Mouse (Mus musculus) forebrain, postnatal 0 days (tissue): ENCODE data around the gene Slc6a19. TPM values are rescaled to one million over a fixed set of nuclear protein-coding genes. Genes with fewer than 3 reads are reported as not detected.
"Not testable (repeated sequence)": the region's sequence is repeated elsewhere in the genome, so short reads cannot be mapped to it uniquely, and the experiment has no call there.

ENCODE experiments used
- ATAC-seq: fragments of 200-750 bp; cut with Nextera tagmentation; 2 replicates; pipeline ENCODE4 v1.8.0; 2017; ENCODE audit warnings: mild to moderate bottlenecking, moderate library complexity
- DNase-seq: peaks from one replicate; pipeline ENCODE4 v3.0.0-alpha.2; 2015
- H3K27ac ChIP-seq: fragments of 300-500 bp; sonication (generic); 2 replicates; pipeline ENCODE4 v1.5.1; 2014; ENCODE audit warnings: low read depth, mild to moderate bottlenecking, antibody characterized with exemption, low read length, moderate library complexity, mixed read lengths
- H3K27me3 ChIP-seq: fragments of 300-500 bp; sonication (generic); 2 replicates; pipeline ENCODE4 v1.6.1; 2014; ENCODE audit warnings: mild to moderate bottlenecking, low read length, mixed read lengths; ENCODE audit not compliant: insufficient read depth
- H3K36me3 ChIP-seq: fragments of 300-500 bp; sonication (generic); 2 replicates; pipeline ENCODE4 v1.6.1; 2014; ENCODE audit warnings: mild to moderate bottlenecking, moderate library complexity; ENCODE audit not compliant: insufficient read depth
- H3K4me1 ChIP-seq: fragments of 300-500 bp; sonication (generic); 2 replicates; pipeline ENCODE4 v1.6.1; 2014; ENCODE audit warnings: antibody characterized with exemption; ENCODE audit not compliant: insufficient read depth
- H3K4me2 ChIP-seq: fragments of 300-500 bp; sonication (generic); 2 replicates; pipeline ENCODE4 v1.6.1; 2014; ENCODE audit warnings: low read depth, mild to moderate bottlenecking, moderate library complexity
- H3K4me3 ChIP-seq: fragments of 300-500 bp; sonication (generic); 2 replicates; pipeline ENCODE4 v1.5.1; 2014; ENCODE audit warnings: low read depth, low read length, mixed read lengths
- H3K9ac ChIP-seq: fragments of 300-500 bp; sonication (generic); 2 replicates; pipeline ENCODE4 v1.6.1; 2014; ENCODE audit warnings: mild to moderate bottlenecking
- H3K9me3 ChIP-seq: fragments of 300-500 bp; sonication (generic); 2 replicates; pipeline ENCODE4 v1.6.1; 2016; ENCODE audit warnings: low read length
- CTCF ChIP-seq: sonication (generic); IDR thresholded peaks from 2 replicates; pipeline ENCODE4 v1.5.1; 2016; ENCODE audit warnings: antibody characterized with exemption, control low read depth, low read depth
- WGBS: fragments of 180-500 bp; shearing (Covaris S2); extraction: QIAGEN DNeasy Blood & Tissue Kit; methylation state at CpG from one replicate; pipeline ENCODE4 v1.1.7; 2014; 5-methylcytosine and 5-hydroxymethylcytosine counted together
- polyA plus RNA-seq: library from polyadenylated mRNA; unstranded; fragments of >200 nt; fragmentation: Nextera tagmentation; extraction: Ambion mirVana; gene quantifications from 2 replicates; pipeline ENCODE4 v1.2.1, GENCODE M21; 2015
- total RNA-seq: library from RNA; depleted of rRNA; stranded (reverse); fragments of >200 nt; gene quantifications from 2 replicates; pipeline ENCODE4 v1.2.3, GENCODE M21; 2014

Slc6a19 gene
- total and polyA plus RNA-seq, 2 experiments from 2014 or later = 0.22 to 0.43 TPM

DNA sequence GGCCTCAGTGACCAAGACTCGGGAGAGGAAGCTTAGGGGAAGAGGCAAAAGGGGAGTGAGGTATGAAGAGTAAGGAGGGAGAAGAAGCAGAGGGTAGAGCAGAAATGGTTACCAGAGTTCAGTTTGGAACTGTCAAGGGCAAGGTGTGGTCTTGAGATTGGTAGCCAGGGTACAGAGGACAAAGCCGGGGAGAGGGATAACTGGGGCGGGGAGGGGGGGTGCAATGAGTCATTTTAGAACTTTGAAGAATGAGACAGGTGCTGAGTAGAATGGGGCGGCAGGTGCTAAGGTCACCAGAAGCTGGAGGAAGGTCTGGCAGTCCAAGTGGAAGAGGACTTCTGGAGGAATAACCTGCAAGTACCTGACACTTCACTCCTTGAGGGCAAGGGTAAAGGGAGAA is 8.5 kb upstream of the Slc6a19 start:
- H3K36me3 ChIP-seq = no peaks in the 10 kb centered on the region
- no peak overlapping the region for H3K4me2 ChIP-seq
- DNase-seq (no peak), ATAC-seq (no peak)
- no peaks in the 10 kb centered on the region for H3K27me3 ChIP-seq
- H3K4me3 ChIP-seq = no peak overlapping the region
- H3K4me1 ChIP-seq = no peaks in the 10 kb centered on the region
- no peak for TF ChIP-seq CTCF
- no peaks in the 10 kb centered on the region for H3K9me3 ChIP-seq
- no peak overlapping the region for H3K27ac ChIP-seq
- 83% methylated on average over 4 of the region's 4 CpGs for WGBS
- no peak overlapping the region for H3K9ac ChIP-seq

DNA sequence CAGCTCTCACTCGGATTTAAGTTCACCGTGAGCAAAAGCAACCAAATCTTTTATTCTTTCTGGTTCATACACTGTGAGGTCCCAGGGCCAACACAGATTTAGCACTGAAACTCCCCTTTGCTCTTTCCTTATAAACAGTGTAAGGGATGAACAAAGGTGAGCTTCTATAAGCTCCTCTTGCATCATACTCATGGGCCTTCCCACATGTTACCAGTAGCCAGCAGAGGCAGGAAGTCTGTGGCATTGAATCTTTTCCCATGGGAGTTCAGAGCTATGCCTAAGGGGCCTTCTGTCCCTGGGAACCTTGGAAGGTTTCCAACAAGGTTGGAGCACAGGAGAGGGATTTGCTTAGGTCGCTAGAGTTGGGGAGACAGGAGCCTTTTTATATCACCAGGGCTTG is 7.6 kb upstream of the Slc6a19 start:
- DNase-seq = no peak
- no peaks in the 10 kb centered on the region for H3K36me3 ChIP-seq
- WGBS = 70% methylated on average over 3 of the region's 3 CpGs
- no peaks in the 10 kb centered on the region for H3K4me1 ChIP-seq
- no peak for TF ChIP-seq CTCF
- H3K27me3 ChIP-seq = no peaks in the 10 kb centered on the region
- H3K9me3 ChIP-seq = no peaks in the 10 kb centered on the region
- no peak overlapping the region for H3K4me3 ChIP-seq
- no peak overlapping the region for H3K9ac ChIP-seq
- no peak overlapping the region for H3K4me2 ChIP-seq
- H3K27ac ChIP-seq = no peak overlapping the region
- no peak for ATAC-seq

DNA sequence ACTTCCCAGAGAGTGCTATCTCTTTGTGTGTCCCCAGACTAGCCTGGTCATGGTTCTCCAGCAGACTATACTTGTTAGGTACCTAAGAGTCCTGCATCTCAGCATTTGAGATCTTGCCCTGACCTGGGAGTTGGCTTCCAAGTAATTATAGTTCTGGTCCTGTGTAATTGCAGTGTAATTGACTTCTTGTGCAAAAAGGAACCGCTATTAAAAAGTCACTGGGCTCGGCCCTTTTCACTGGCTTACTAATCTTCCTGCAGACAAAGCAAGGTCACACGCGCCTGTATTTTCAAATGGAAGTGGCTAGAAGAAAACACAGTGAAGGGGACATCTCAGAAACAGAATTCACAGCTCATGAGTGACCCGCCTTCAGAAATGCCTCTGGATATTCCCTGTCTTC is 7.1 kb upstream of the Slc6a19 start:
- 80% methylated on average over 5 of the region's 5 CpGs for WGBS
- ATAC-seq (no peak), DNase-seq (no peak)
- Histone ChIP-seq H3K27ac (no peak overlapping the region), H3K4me1 (no peaks in the 10 kb centered on the region), H3K27me3 (no peaks in the 10 kb centered on the region), H3K4me2 (no peak overlapping the region), H3K4me3 (no peak overlapping the region), H3K9me3 (no peaks in the 10 kb centered on the region), H3K36me3 (no peaks in the 10 kb centered on the region), H3K9ac (no peak overlapping the region)
- no peak for TF ChIP-seq CTCF

DNA sequence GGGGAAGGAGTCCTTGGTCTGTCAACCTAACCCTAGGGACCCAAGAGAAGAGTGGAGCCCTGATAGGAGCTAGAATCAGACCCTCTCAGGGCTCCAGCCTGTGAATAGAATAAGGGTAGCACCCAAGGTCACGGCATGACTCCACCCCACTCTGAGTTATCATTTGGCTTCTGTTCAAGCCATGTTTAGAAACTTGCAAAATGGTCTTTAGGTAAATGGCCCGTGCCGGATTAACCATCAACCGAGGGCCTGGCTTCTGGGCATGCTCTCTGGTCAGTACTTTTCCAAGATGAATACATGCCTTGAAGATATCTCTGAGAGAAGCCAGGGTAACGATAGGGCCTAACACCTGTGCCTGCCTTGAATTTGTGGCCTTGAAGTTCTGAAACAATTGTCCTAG is 6.6 kb upstream of the Slc6a19 start:
- no peak overlapping the region for H3K27ac ChIP-seq
- no peak overlapping the region for H3K4me2 ChIP-seq
- no peak for ATAC-seq
- H3K4me3 ChIP-seq = no peak overlapping the region
- DNase-seq = no peak
- no peaks in the 10 kb centered on the region for H3K9me3 ChIP-seq
- no peak for TF ChIP-seq CTCF
- H3K27me3 ChIP-seq = no peaks in the 10 kb centered on the region
- H3K4me1 ChIP-seq = no peaks in the 10 kb centered on the region
- no peak overlapping the region for H3K9ac ChIP-seq
- H3K36me3 ChIP-seq = no peaks in the 10 kb centered on the region
- WGBS = 95% methylated on average over 5 of the region's 5 CpGs

- Histone ChIP-seq H3K4me3 (no peak overlapping the region), H3K9ac (no peak overlapping the region), H3K27me3 (no peaks in the 10 kb centered on the region), H3K4me1 (no peaks in the 10 kb centered on the region), H3K36me3 (no peaks in the 10 kb centered on the region), H3K9me3 (no peaks in the 10 kb centered on the region), H3K4me2 (no peak overlapping the region), H3K27ac (no peak overlapping the region)
- ATAC-seq (peak; percentile 20; the same call in 1 of the 2 replicates), DNase-seq (no peak)
- 70% methylated on average over 6 of the region's 6 CpGs for WGBS
- no peak for TF ChIP-seq CTCF
Observed at GRCm38 (mm10) chr13:73709491-73709890, 4.8 kb upstream of the Slc6a19 start.

- ATAC-seq, H3K4me3 ChIP-seq, H3K36me3 ChIP-seq, H3K9ac ChIP-seq, DNase-seq, H3K27me3 ChIP-seq, H3K9me3 ChIP-seq, H3K4me1 ChIP-seq, H3K4me2 ChIP-seq, H3K27ac ChIP-seq: not testable (repeated sequence)
- WGBS = 94% methylated on average over 4 of the region's 4 CpGs
Observed at GRCm38 (mm10) chr13:73703486-73703885, 1.2 kb downstream of the Slc6a19 start.

GRCm38 (mm10) chr13:73702776-73703175 is 1.9 kb downstream of the Slc6a19 start:
- H3K9ac ChIP-seq = no peak overlapping the region
- H3K4me1 ChIP-seq = no peaks in the 10 kb centered on the region
- no peaks in the 10 kb centered on the region for H3K27me3 ChIP-seq
- H3K4me2 ChIP-seq = no peak overlapping the region
- no peak overlapping the region for H3K4me3 ChIP-seq
- H3K9me3 ChIP-seq = no peaks in the 10 kb centered on the region
- H3K36me3 ChIP-seq = no peaks in the 10 kb centered on the region
- no peak for TF ChIP-seq CTCF
- ATAC-seq = no peak
- 83% methylated on average over 4 of the region's 4 CpGs for WGBS
- H3K27ac ChIP-seq = no peak overlapping the region
- no peak for DNase-seq
